Mouse (Mus musculus) myocyte (in vitro differentiated cells): ENCODE measurements around the gene Abca6.

Source experiments
- E2F4 ChIP-seq: IDR thresholded peaks from one replicate; pipeline ENCODE4 v1.6.1; 2011; ENCODE audit warnings: mild to moderate bottlenecking, control low read depth, moderate library complexity; ENCODE audit not compliant: insufficient read depth
- MAX ChIP-seq: IDR thresholded peaks from one replicate; pipeline ENCODE4 v1.6.1; 2011; ENCODE audit warnings: low read depth, mild to moderate bottlenecking, control low read depth
- MYOG ChIP-seq, 3 experiments: IDR thresholded peaks; one replicate each; pipeline ENCODE4 v1.6.1; 2011; ENCODE audit warnings: control low read depth in 2 of 3, low read depth in 2 of 3, mild to moderate bottlenecking in 2 of 3; ENCODE audit not compliant: insufficient read length in 2 of 3, control insufficient read depth in 1 of 3, insufficient read depth in 1 of 3
- POLR2A ChIP-seq: IDR thresholded peaks from one replicate; pipeline ENCODE4 v1.6.1; 2011; ENCODE audit warnings: low read depth, mild to moderate bottlenecking, control low read depth, moderate library complexity; ENCODE audit not compliant: insufficient read length
- POLR2AphosphoS2 ChIP-seq: IDR thresholded peaks from one replicate; pipeline ENCODE4 v1.6.1; 2011; ENCODE audit warnings: low read depth, control low read depth; ENCODE audit not compliant: insufficient read length
- SRF ChIP-seq: IDR thresholded peaks from one replicate; pipeline ENCODE4 v1.6.1; 2011; ENCODE audit warnings: low read depth; ENCODE audit not compliant: control insufficient read depth, insufficient read length
- TCF12 ChIP-seq: IDR thresholded peaks from one replicate; pipeline ENCODE4 v1.6.1; 2011; ENCODE audit warnings: mild to moderate bottlenecking, control low read depth; ENCODE audit not compliant: poor library complexity, insufficient read depth, severe bottlenecking
- TCF3 ChIP-seq: IDR thresholded peaks from one replicate; pipeline ENCODE4 v1.6.1; 2011; ENCODE audit warnings: low read depth, control low read depth; ENCODE audit not compliant: insufficient read length
- USF1 ChIP-seq: IDR thresholded peaks from one replicate; pipeline ENCODE4 v1.6.1; 2011; ENCODE audit warnings: low read depth, mild to moderate bottlenecking, control low read depth, moderate library complexity

- TF ChIP-seq POLR2A (no peak), POLR2AphosphoS2 (no peak), USF1 (no peak), TCF12 (no peak), MAX (no peak), TCF3 (no peak), MYOG (IDR thresholded peaks at IDR 0.05; ENCODE audit: control insufficient read depth in 1 of 3, insufficient read depth in 1 of 3, insufficient read length in 2 of 3, low read depth in 2 of 3) (no peak), E2F4 (no peak), SRF (no peak)
Observed at GRCm38 (mm10) chr11:110203930-110204329, 47.6 kb downstream of the Abca6 start.
